14 mouse cellular contexts compared by ENCODE assay signal in genomic region chr11:31861149-31861890, GRCm38 (mm10). TPM values are rescaled to one million over a fixed set of nuclear protein-coding genes. Genes with fewer than 3 reads are reported as not detected.
DNase-seq lines count a peak whose midpoint lies in the region; ATAC-seq and TF ChIP-seq lines count a peak whose summit lies in the region.
"Had no signal": no experiment of that assay in that cellular context is flagged by ENCODE, and none has a peak within 500 bp of the region (broad histone marks: within the 10 kb centered on the region; RNA-seq: fewer than 3 reads in every experiment).

No protein-coding gene starts in this region.

- H3K4me3 ChIP-seq in stomach, embryonic 14.5 days (ENCODE audit: low read depth, low read length) = no peak overlapping the region
- H3K4me3 ChIP-seq in stomach, postnatal 0 days (ENCODE audit: low read depth, low read length) = no peak overlapping the region
- H3K4me3 ChIP-seq in liver, embryonic 14.5 days (ENCODE audit: insufficient read depth in 1 of 2, low read depth in 2 of 2, low read length in 2 of 2) = no peak overlapping the region; a peak in 1 of 4 replicates
- H3K4me3 ChIP-seq: embryonic facial prominence, embryonic 12.5 days; forebrain, embryonic 12.5 days had no signal

- no peak for TF ChIP-seq EP300 in stomach, postnatal 0 days (optimal IDR thresholded peaks at IDR 0.05)
- TF ChIP-seq EP300 in liver, embryonic 14.5 days (IDR thresholded peaks at IDR 0.05; ENCODE audit: low read depth) = peak; percentile 100

- 78% methylated on average over 6 of the region's 6 CpGs for WGBS in stomach, embryonic 14.5 days
- 78% methylated on average over 6 of the region's 6 CpGs for WGBS in stomach, postnatal 0 days
- WGBS in liver, embryonic 14.5 days (ENCODE audit: insufficient replicate concordance) = 15% methylated on average over 6 of the region's 6 CpGs

- no peak for DNase-seq in stomach, postnatal 0 days (ENCODE audit: low spot score)
- DNase-seq in c-Kit-positive CD71-positive TER-119-positive erythroid progenitor cells, embryonic 14.5 days (ENCODE audit: low spot score) = peak; percentile 92
- DNase-seq in liver, embryonic 14.5 days (ENCODE audit: low read depth in 3 of 3, low spot score in 3 of 3) = peak; percentile 83 to 87 (median 86)
- no peak for DNase-seq in thymus, postnatal 10 days (ENCODE audit: low spot score in 2 of 2)
- DNase-seq in thymus, postnatal 0 days (ENCODE audit: low spot score) = no peak
- DNase-seq in cerebellum, adult 9-11 months = no peak
- DNase-seq: cerebellum, postnatal 25 days; heart, postnatal 10 days; lung, postnatal 14 days had no signal

- no peaks in the 10 kb centered on the region for H3K36me3 ChIP-seq in stomach, embryonic 14.5 days (ENCODE audit: control insufficient read depth, insufficient read depth, low read length)
- no peaks in the 10 kb centered on the region for H3K36me3 ChIP-seq in stomach, postnatal 0 days (ENCODE audit: control insufficient read depth, insufficient read depth, low read length)
- H3K36me3 ChIP-seq in liver, embryonic 14.5 days (replicated peaks; ENCODE audit: control insufficient read depth, insufficient read depth, low read depth) = no peaks in the 10 kb centered on the region
- H3K36me3 ChIP-seq: embryonic facial prominence, embryonic 12.5 days; forebrain, embryonic 12.5 days had no signal

- H3K9ac ChIP-seq in stomach, embryonic 14.5 days (replicated peaks; ENCODE audit: low read depth, low read length) = no peak overlapping the region
- H3K9ac ChIP-seq in stomach, postnatal 0 days (ENCODE audit: low read length) = no peak overlapping the region
- peak overlapping the region; percentile 63 for H3K9ac ChIP-seq in liver, embryonic 14.5 days (replicated peaks)
- H3K9ac ChIP-seq: embryonic facial prominence, embryonic 12.5 days; forebrain, embryonic 12.5 days had no signal

- no peaks in the 10 kb centered on the region for H3K9me3 ChIP-seq in stomach, embryonic 14.5 days (ENCODE audit: control insufficient read depth, low read depth, low read length)
- no peaks in the 10 kb centered on the region; the same call in 1 of the 2 replicates for H3K9me3 ChIP-seq in stomach, postnatal 0 days (ENCODE audit: control insufficient read depth, low read length)
- no peaks in the 10 kb centered on the region for H3K9me3 ChIP-seq in liver, embryonic 14.5 days (ENCODE audit: control insufficient read depth, low read length)
- H3K9me3 ChIP-seq: embryonic facial prominence, embryonic 12.5 days; forebrain, embryonic 12.5 days had no signal

- no peak overlapping the region for H3K4me2 ChIP-seq in stomach, embryonic 14.5 days (replicated peaks; ENCODE audit: low read depth, low read length)
- no peak overlapping the region for H3K4me2 ChIP-seq in stomach, postnatal 0 days (replicated peaks; ENCODE audit: low read depth)
- peak overlapping the region; percentile 59 for H3K4me2 ChIP-seq in liver, embryonic 14.5 days (ENCODE audit: low read depth)
- H3K4me2 ChIP-seq: embryonic facial prominence, embryonic 12.5 days; forebrain, embryonic 12.5 days had no signal

- no peak for TF ChIP-seq CTCF in stomach, postnatal 0 days (IDR thresholded peaks at IDR 0.05; ENCODE audit: low read depth)
- TF ChIP-seq CTCF in liver, embryonic 14.5 days (IDR thresholded peaks at IDR 0.05; ENCODE audit: low read depth) = no peak

- H3K4me1 ChIP-seq in stomach, embryonic 14.5 days (ENCODE audit: control insufficient read depth, insufficient read depth, low read length) = no peaks in the 10 kb centered on the region
- H3K4me1 ChIP-seq in stomach, postnatal 0 days (replicated peaks; ENCODE audit: control insufficient read depth, insufficient read depth) = no peaks in the 10 kb centered on the region
- peaks cover 33 to 35% of the 10 kb centered on the region in 2 experiments for H3K4me1 ChIP-seq in liver, embryonic 14.5 days (replicated peaks; ENCODE audit: control insufficient read depth in 2 of 2, insufficient read depth in 2 of 2, low read length in 1 of 2)
- H3K4me1 ChIP-seq: embryonic facial prominence, embryonic 12.5 days; forebrain, embryonic 12.5 days had no signal

- no peaks in the 10 kb centered on the region for H3K27me3 ChIP-seq in stomach, embryonic 14.5 days (ENCODE audit: control insufficient read depth, insufficient read depth, low read length)
- no peaks in the 10 kb centered on the region; the same call in 1 of the 2 replicates for H3K27me3 ChIP-seq in stomach, postnatal 0 days (ENCODE audit: control insufficient read depth, insufficient read depth, low read length)
- H3K27me3 ChIP-seq in liver, embryonic 14.5 days (ENCODE audit: control insufficient read depth, insufficient read depth, low read length) = no peaks in the 10 kb centered on the region
- H3K27me3 ChIP-seq: embryonic facial prominence, embryonic 12.5 days; forebrain, embryonic 12.5 days had no signal

- H3K27ac ChIP-seq in stomach, embryonic 14.5 days (ENCODE audit: low read length) = no peak overlapping the region
- H3K27ac ChIP-seq in stomach, postnatal 0 days (replicated peaks) = no peak overlapping the region
- peak overlapping the region; percentile 96 for H3K27ac ChIP-seq in liver, embryonic 14.5 days
- H3K27ac ChIP-seq: embryonic facial prominence, embryonic 12.5 days; forebrain, embryonic 12.5 days; hindbrain, postnatal 0 days had no signal

- peak; percentile 74; the same call in 1 of the 2 replicates for ATAC-seq in stomach, embryonic 14.5 days (ENCODE audit: insufficient number of reproducible peaks, insufficient read depth, low FRiP score, low read depth)
- no peak for ATAC-seq in stomach, postnatal 0 days (ENCODE audit: low FRiP score, low TSS enrichment)
- ATAC-seq in liver, embryonic 14.5 days (ENCODE audit: insufficient read depth) = peak; percentile 99
- ATAC-seq: hindbrain, postnatal 0 days; midbrain, embryonic 16.5 days had no signal

RNA-seq across cellular contexts. Expression of gene Cpeb4, which starts 10.7 kb away (rescaled TPM):
- 4.9 and 6.5 TPM in 2 replicates for polyA plus RNA-seq in stomach, embryonic 14.5 days (2014; fragmentation: Nextera tagmentation; extraction: Ambion mirVana)
- 5.7 and 6.1 TPM in 2 replicates for polyA plus RNA-seq in stomach, postnatal 0 days (2015; fragmentation: Nextera tagmentation; extraction: Ambion mirVana)
- 21.5 and 25.1 TPM in 2 replicates for polyA plus RNA-seq in liver, embryonic 14.5 days (2012; rRNA removed)
- 28.7 and 29.4 TPM in 2 replicates for polyA plus RNA-seq in liver, embryonic 14.5 days (2014; fragmentation: Nextera tagmentation; extraction: Ambion mirVana)
- polyA plus RNA-seq in thymus, postnatal 0 days (2015; fragmentation: Nextera tagmentation; extraction: Ambion mirVana) = 3.8 and 4.9 TPM in 2 replicates

Comparison
In these comparisons a context has a peak if more than half of its experiments do, and no peak if none do; other contexts are left out.
1. DNase-seq: peak in c-Kit-positive CD71-positive TER-119-positive erythroid progenitor cells, embryonic 14.5 days (single experiment) and liver, embryonic 14.5 days (3 of 3); none in stomach, postnatal 0 days (single experiment), thymus, postnatal 10 days (0 of 2), thymus, postnatal 0 days (single experiment) and cerebellum, adult 9-11 months (single experiment).